Mouse (Mus musculus): ENCODE data around the gene Eapp. TPM values are rescaled to one million over a fixed set of nuclear protein-coding genes. Genes with fewer than 3 reads are reported as not detected.

The Eapp gene
- 104 TPM for polyA plus RNA-seq (2014; fragmentation: Illumina TruSeq; extraction: RNeasy Lipid Tissue Mini Kit (QIAGEN cat#74804); ENCODE audit: low read depth, low replicate concordance)

GRCm38 (mm10) chr12:54695511-54696241, at the start of gene Eapp:
Gene Eapp, minus strand, starts transcription at chr12:54695897.

DNA sequence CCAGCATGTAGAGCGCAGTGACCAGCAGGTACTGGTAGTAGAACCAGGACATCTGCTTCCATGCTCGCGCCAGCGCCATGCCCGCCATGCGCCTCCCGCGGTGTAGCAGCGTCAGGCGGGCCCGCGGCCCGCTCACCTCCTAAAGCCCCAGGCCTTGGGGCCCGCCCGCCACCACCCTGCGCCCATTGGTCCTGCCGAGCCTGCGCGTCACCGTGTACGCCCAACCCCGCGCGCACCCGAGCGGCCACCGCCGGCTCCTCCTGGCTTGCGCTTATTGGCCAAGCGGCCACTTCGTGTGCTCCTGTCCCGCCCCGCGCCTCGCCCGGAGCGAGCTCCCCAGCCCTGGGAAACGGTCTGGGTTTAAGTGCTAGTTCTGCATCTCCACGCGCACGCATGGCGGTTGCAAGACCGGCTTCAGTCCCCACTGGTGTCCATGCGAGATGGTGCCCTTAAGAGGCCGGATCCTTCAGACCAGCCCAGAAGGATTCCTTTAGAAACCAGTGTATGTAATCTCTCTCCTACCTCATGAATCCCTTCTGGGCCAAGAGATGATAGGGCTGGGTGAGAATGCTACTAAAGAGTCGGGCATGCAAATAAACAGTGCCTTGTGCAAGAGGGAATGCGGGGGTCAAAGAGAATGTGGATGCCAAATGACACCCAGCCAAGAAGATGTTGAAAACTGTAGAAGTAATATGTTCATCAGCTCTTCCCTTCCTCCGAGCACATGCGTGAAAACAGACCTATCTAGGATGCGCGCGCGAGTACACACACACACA, 39.1 kb downstream of the Eapp start, which contains the start of gene Sptssa:
TSS of gene Sptssa (minus strand) at position 178 of the 776 bp plus-strand sequence.

Other genes with a start within 250 kb of the Eapp start
- gene Sptssa, start 39.3 kb downstream of the Eapp start, polyA plus RNA-seq (2014; fragmentation: Illumina TruSeq; extraction: RNeasy Lipid Tissue Mini Kit (QIAGEN cat#74804); ENCODE audit: low read depth, low replicate concordance) = 334 TPM
- gene Snx6, start 99.8 kb upstream of the Eapp start, polyA plus RNA-seq (2014; fragmentation: Illumina TruSeq; extraction: RNeasy Lipid Tissue Mini Kit (QIAGEN cat#74804); ENCODE audit: low read depth, low replicate concordance) = 180 TPM
- gene Cfl2, start 167.0 kb upstream of the Eapp start, polyA plus RNA-seq (2014; fragmentation: Illumina TruSeq; extraction: RNeasy Lipid Tissue Mini Kit (QIAGEN cat#74804); ENCODE audit: low read depth, low replicate concordance) = 644 TPM

All from adrenal gland, adult 10 weeks (tissue).